Mouse (Mus musculus) hindbrain, embryonic 13.5 days (tissue): ENCODE measurements around the gene Olfr1411. TPM values are rescaled to one million over a fixed set of nuclear protein-coding genes. Genes with fewer than 3 reads are reported as not detected.

Source experiments
- ATAC-seq: fragments of 200-750 bp; cut with Nextera tagmentation; 2 replicates; pipeline ENCODE4 v1.8.0; 2017; ENCODE audit warnings: moderate TSS enrichment; ENCODE audit not compliant: low FRiP score
- H3K27ac ChIP-seq: fragments of 300-500 bp; sonication (generic); 2 replicates; pipeline ENCODE4 v1.5.1; 2015; ENCODE audit warnings: inconsistent platforms, mild to moderate bottlenecking, moderate library complexity
- H3K27me3 ChIP-seq: fragments of 300-500 bp; sonication (generic); 2 replicates; pipeline ENCODE4 v1.6.1; 2015; ENCODE audit warnings: mild to moderate bottlenecking, inconsistent platforms
- H3K36me3 ChIP-seq: fragments of 300-500 bp; sonication (generic); 2 replicates; pipeline ENCODE4 v1.6.1; 2015; ENCODE audit warnings: mild to moderate bottlenecking, inconsistent platforms
- H3K4me1 ChIP-seq: fragments of 300-500 bp; sonication (generic); replicated peaks from 2 replicates; pipeline ENCODE4 v1.6.1; 2015; ENCODE audit warnings: inconsistent platforms
- H3K4me2 ChIP-seq: fragments of 300-500 bp; sonication (generic); 2 replicates; pipeline ENCODE4 v1.6.1; 2015; ENCODE audit warnings: inconsistent platforms, mild to moderate bottlenecking, moderate library complexity
- H3K4me3 ChIP-seq: fragments of 300-500 bp; sonication (generic); 2 replicates; pipeline ENCODE4 v1.5.1; 2015; ENCODE audit warnings: mild to moderate bottlenecking, inconsistent platforms
- H3K9ac ChIP-seq: fragments of 300-500 bp; sonication (generic); 2 replicates; pipeline ENCODE4 v1.6.1; 2015; ENCODE audit warnings: mild to moderate bottlenecking, inconsistent platforms
- H3K9me3 ChIP-seq: fragments of 300-500 bp; sonication (generic); 2 replicates; pipeline ENCODE4 v1.6.1; 2016; ENCODE audit warnings: inconsistent platforms
- WGBS: fragments of 180-500 bp; shearing (Covaris S2); methylation state at CpG from one replicate; pipeline ENCODE4 v1.1.7; 2015; 5-methylcytosine and 5-hydroxymethylcytosine counted together
- polyA plus RNA-seq: library from polyadenylated mRNA; unstranded; fragments of >200 nt; fragmentation: Nextera tagmentation; extraction: Ambion mirVana; gene quantifications from 2 replicates; pipeline ENCODE4 v1.2.1, GENCODE M21; 2015

The Olfr1411 gene
- polyA plus RNA-seq, 1 experiment from 2014 or later = not detected

DNA sequence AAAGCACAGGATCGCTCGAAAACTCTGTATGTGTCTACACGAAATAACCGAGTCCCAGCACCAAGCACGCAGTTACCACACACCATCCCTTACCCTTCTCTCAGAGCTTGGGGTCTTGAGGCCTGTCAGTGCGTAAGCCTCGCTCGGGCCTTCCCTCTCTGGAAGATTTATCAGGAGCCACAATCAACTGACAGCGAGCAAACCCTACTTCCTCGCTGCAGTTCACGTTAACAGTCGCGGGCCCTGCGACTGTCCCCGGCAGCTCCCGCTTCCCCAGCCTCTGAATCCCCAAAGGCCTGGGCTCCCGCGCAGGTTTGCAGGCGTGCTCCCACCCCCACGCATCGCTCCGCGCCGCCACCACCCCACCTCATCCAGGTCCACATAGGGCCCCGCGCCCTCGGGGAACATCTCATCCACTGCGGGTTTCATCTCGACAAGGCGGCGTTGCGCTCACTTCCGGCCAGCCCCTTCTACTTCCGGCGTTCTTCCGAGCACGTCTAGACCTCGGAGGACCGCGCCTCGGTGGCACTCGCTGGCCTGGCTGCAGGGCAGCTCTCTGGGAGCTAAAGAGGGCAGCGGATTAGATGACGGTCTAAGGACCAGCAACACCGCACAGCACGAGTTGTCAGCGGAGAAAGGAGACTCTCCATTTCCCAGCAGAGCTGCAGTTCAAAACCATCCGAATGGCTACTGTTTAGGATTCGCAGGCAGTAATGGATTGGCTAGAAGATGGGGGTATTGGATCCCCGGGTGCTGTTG lies 47.5 kb downstream of the Olfr1411 start, which contains the start of gene Cops9:
Gene Cops9 (minus strand): TSS at position 472 of the 759 bp plus-strand sequence.
- Histone ChIP-seq H3K27ac (peak within 1 kb of the TSS; percentile 87), H3K4me2 (peak within 1 kb of the TSS; percentile 78), H3K27me3 (peaks cover 9% of the 10 kb centered on the region; the same call in 1 of the 2 replicates), H3K4me1 (peaks cover 29% of the 10 kb centered on the region), H3K4me3 (peak within 1 kb of the TSS; percentile 88), H3K36me3 (peaks cover 28% of the 10 kb centered on the region), H3K9ac (peak within 1 kb of the TSS; percentile 96), H3K9me3 (no peaks in the 10 kb centered on the region)
- WGBS = 2% methylated on average over 50 of the region's 50 CpGs
- peak; percentile 91 for ATAC-seq

DNA sequence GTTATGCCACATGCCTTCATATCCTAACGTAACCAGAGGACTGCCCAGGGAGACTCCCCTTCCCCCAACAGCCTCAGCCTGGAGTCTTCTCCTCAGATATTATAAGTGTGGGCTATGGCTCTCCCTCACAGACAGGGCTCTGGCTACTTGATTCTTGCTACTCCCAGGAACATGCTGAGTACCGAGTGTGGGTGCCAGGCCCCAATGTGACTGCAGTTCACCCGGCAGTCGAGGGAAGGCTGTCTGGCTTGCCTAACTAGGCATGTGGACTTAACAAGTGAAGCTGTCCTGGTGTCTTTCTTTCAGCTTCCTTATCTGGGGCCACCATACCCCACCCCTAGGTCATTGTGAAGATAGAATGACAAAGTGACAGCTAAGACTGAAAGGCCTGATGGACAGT lies 49.5 kb downstream of the Olfr1411 start:
- peaks cover 9% of the 10 kb centered on the region; the same call in 1 of the 2 replicates for H3K27me3 ChIP-seq
- H3K4me3 ChIP-seq = no peak overlapping the region
- no peak overlapping the region for H3K4me2 ChIP-seq
- no peak for ATAC-seq
- H3K36me3 ChIP-seq = peaks cover 8% of the 10 kb centered on the region
- no peak overlapping the region for H3K9ac ChIP-seq
- WGBS = 73% methylated on average over 4 of the region's 4 CpGs
- H3K4me1 ChIP-seq = peaks cover 29% of the 10 kb centered on the region
- H3K9me3 ChIP-seq = no peaks in the 10 kb centered on the region
- H3K27ac ChIP-seq = no peak overlapping the region

GRCm38 (mm10) chr1:92644916-92645315 lies 50.7 kb downstream of the Olfr1411 start:
- ATAC-seq = no peak

GRCm38 (mm10) chr1:92646111-92646510 lies 51.9 kb downstream of the Olfr1411 start:
- Histone ChIP-seq H3K36me3 (no peaks in the 10 kb centered on the region), H3K27ac (no peak overlapping the region), H3K9ac (no peak overlapping the region), H3K4me1 (peaks cover 11% of the 10 kb centered on the region), H3K4me3 (no peak overlapping the region), H3K4me2 (no peak overlapping the region), H3K9me3 (no peaks in the 10 kb centered on the region), H3K27me3 (peaks cover 16% of the 10 kb centered on the region)
- whole genome bisulfite sequencing = 61% methylated on average over 2 of the region's 2 CpGs
- ATAC-seq = no peak

More at GRCm38 (mm10) chr1:92644916-92645315, 50.7 kb downstream of the Olfr1411 start:
- H3K27ac ChIP-seq = no peak overlapping the region
- H3K4me1 ChIP-seq = peaks cover 23% of the 10 kb centered on the region
- no peaks in the 10 kb centered on the region for H3K36me3 ChIP-seq
- H3K27me3 ChIP-seq = peaks cover 14% of the 10 kb centered on the region
- WGBS = 83% methylated on average over 5 of the region's 5 CpGs
- H3K4me3 ChIP-seq = no peak overlapping the region
- no peak overlapping the region for H3K9ac ChIP-seq
- no peaks in the 10 kb centered on the region for H3K9me3 ChIP-seq
- H3K4me2 ChIP-seq = no peak overlapping the region

- Histone ChIP-seq H3K36me3 (no peaks in the 10 kb centered on the region), H3K4me1 (peaks cover 13% of the 10 kb centered on the region), H3K27ac (no peak overlapping the region), H3K27me3 (peaks cover 16% of the 10 kb centered on the region), H3K4me3 (no peak overlapping the region), H3K9me3 (no peaks in the 10 kb centered on the region), H3K9ac (no peak overlapping the region), H3K4me2 (no peak overlapping the region)
- 85% methylated on average over 7 of the region's 7 CpGs for WGBS
- no peak for ATAC-seq
Observed at GRCm38 (mm10) chr1:92646601-92647000, 52.4 kb downstream of the Olfr1411 start.

- no peak overlapping the region for H3K4me2 ChIP-seq
- H3K36me3 ChIP-seq = no peaks in the 10 kb centered on the region
- H3K9ac ChIP-seq = no peak overlapping the region; the same call in 1 of the 2 replicates
- no peaks in the 10 kb centered on the region for H3K9me3 ChIP-seq
- 70% methylated on average over 4 of the region's 4 CpGs for WGBS
- H3K4me3 ChIP-seq = no peak overlapping the region
- H3K4me1 ChIP-seq = peaks cover 13% of the 10 kb centered on the region
- no peak for ATAC-seq
- H3K27me3 ChIP-seq = peaks cover 16% of the 10 kb centered on the region
- no peak overlapping the region for H3K27ac ChIP-seq
Observed at GRCm38 (mm10) chr1:92647026-92647425, 52.8 kb downstream of the Olfr1411 start.

Other genes starting within 250 kb of the Olfr1411 start
- gene Ndufa10, start 120.6 kb upstream of the Olfr1411 start, polyA plus RNA-seq = 279 and 295 TPM in 2 replicates
- not detected in 2 replicates for gene Olfr1416, start 109.3 kb upstream of the Olfr1411 start, polyA plus RNA-seq
- gene Olfr1415, start 98.3 kb upstream of the Olfr1411 start, polyA plus RNA-seq = not detected in 2 replicates
- gene Olfr1414, start 75.8 kb upstream of the Olfr1411 start, polyA plus RNA-seq = not detected in 2 replicates
- gene Olfr1413, start 23.1 kb upstream of the Olfr1411 start, polyA plus RNA-seq = not detected in 2 replicates
- gene Olfr1412, start 8.6 kb upstream of the Olfr1411 start, polyA plus RNA-seq = not detected in 2 replicates
- not detected in 2 replicates for gene Olfr1410, start 11.4 kb downstream of the Olfr1411 start, polyA plus RNA-seq
- gene Olfr12, start 23.4 kb downstream of the Olfr1411 start, polyA plus RNA-seq = not detected in 2 replicates
- gene Cops9, start 47.6 kb downstream of the Olfr1411 start, polyA plus RNA-seq = 597 TPM in 2 replicates
- 0.12 TPM in 1 of 2 replicates, not detected in the other for gene Otos, start 54.4 kb downstream of the Olfr1411 start, polyA plus RNA-seq
- 56.2 and 57.1 TPM in 2 replicates for gene Gpc1, start 237.2 kb downstream of the Olfr1411 start, polyA plus RNA-seq